In genomic region chr7:100911246-100911770, GRCm38 (mm10) we compare ENCODE assay signal across 9 mouse cellular contexts. TPM values are rescaled to one million over a fixed set of nuclear protein-coding genes. Genes with fewer than 3 reads are reported as not detected.
DNase-seq lines count a peak whose midpoint lies in the region; ATAC-seq and TF ChIP-seq lines count a peak whose summit lies in the region.
"Had no signal": no experiment of that assay in that cellular context is flagged by ENCODE, and none has a peak within 500 bp of the region (broad histone marks: within the 10 kb centered on the region; RNA-seq: fewer than 3 reads in every experiment).

No protein-coding gene starts in this region.

- H3K4me3 ChIP-seq in embryonic facial prominence, embryonic 14.5 days (ENCODE audit: low read depth, low read length): no peak overlapping the region
- no peak overlapping the region for H3K4me3 ChIP-seq in kidney, adult 2 months (ENCODE audit: insufficient read depth, low read depth, low read length)

- peaks cover 6% of the 10 kb centered on the region for H3K36me3 ChIP-seq in embryonic facial prominence, embryonic 14.5 days (ENCODE audit: control insufficient read depth, insufficient read depth, low read length)
- H3K36me3 ChIP-seq in kidney, adult 2 months (ENCODE audit: control insufficient read depth, insufficient read depth, low read length): no peaks in the 10 kb centered on the region

- ATAC-seq in embryonic facial prominence, embryonic 14.5 days (ENCODE audit: low read depth): no peak; the same call in 1 of the 2 replicates
- no peak for ATAC-seq in megakaryocyte-erythroid progenitor cell, adult 5-6 weeks (replicated peaks; ENCODE audit: low FRiP score, low TSS enrichment, poor library complexity, severe bottlenecking)

- H3K9me3 ChIP-seq in embryonic facial prominence, embryonic 14.5 days (ENCODE audit: control insufficient read depth, low read length): no peaks in the 10 kb centered on the region

- DNase-seq in heart, adult 18-20 months: peak; percentile 53 to 68
- DNase-seq in heart, postnatal 14 days: no peak
- DNase-seq in embryonic facial prominence, embryonic 14.5 days (ENCODE audit: low spot score): peak; percentile 69
- DNase-seq in kidney, adult 2 months: peak; percentile 80
- DNase-seq in lung, postnatal 14 days: peak; percentile 53
- DNase-seq in urinary bladder, postnatal 10 days (ENCODE audit: low spot score): no peak
- DNase-seq in thymus, postnatal 10 days (ENCODE audit: low spot score in 2 of 2): no peak

- H3K27ac ChIP-seq in embryonic facial prominence, embryonic 14.5 days (replicated peaks; ENCODE audit: low read depth, low read length): no peak overlapping the region
- H3K27ac ChIP-seq in kidney, adult 2 months (ENCODE audit: insufficient read depth, low read depth, low read length): peak overlapping the region; percentile 74; the same call in 1 of the 2 replicates

- no peak overlapping the region; the same call in 1 of the 2 replicates for H3K4me2 ChIP-seq in embryonic facial prominence, embryonic 14.5 days (ENCODE audit: low read depth, low read length)

- 23% methylated on average over 2 of the region's 2 CpGs for WGBS in embryonic facial prominence, embryonic 14.5 days
- WGBS in kidney, adult 2 months: 40% methylated on average over 2 of the region's 2 CpGs

- H3K9ac ChIP-seq in embryonic facial prominence, embryonic 14.5 days (ENCODE audit: low read depth, low read length): no peak overlapping the region

- no peak for TF ChIP-seq CTCF in kidney, adult 2 months (conservative IDR thresholded peaks at IDR 0.05; ENCODE audit: insufficient read depth, insufficient read length, low read depth, low read length)

- no peak for TF ChIP-seq POLR2A in kidney, adult 2 months (IDR thresholded peaks at IDR 0.05; ENCODE audit: low read depth, low read length)

- H3K27me3 ChIP-seq in embryonic facial prominence, embryonic 14.5 days (replicated peaks; ENCODE audit: control insufficient read depth, insufficient read depth, low read length): no peaks in the 10 kb centered on the region
- H3K27me3 ChIP-seq in kidney, adult 2 months (replicated peaks; ENCODE audit: control insufficient read depth, insufficient read depth, low read length): no peaks in the 10 kb centered on the region
- H3K27me3 ChIP-seq: CH12.LX had no signal

- intact Hi-C loops in heart, postnatal 14 days (cut with DNase I): no loop called here

- peaks cover 28% of the 10 kb centered on the region for H3K4me1 ChIP-seq in embryonic facial prominence, embryonic 14.5 days (ENCODE audit: control insufficient read depth, insufficient read depth, low read length)
- H3K4me1 ChIP-seq in kidney, adult 2 months (ENCODE audit: control insufficient read depth, insufficient read depth, low read length): peaks cover 28% of the 10 kb centered on the region

RNA-seq across cellular contexts. Expression of gene Arhgef17, which starts 20.6 kb away (rescaled TPM):
- 10 to 100 TPM; 23.6 to 24.8 TPM for total RNA-seq in heart, adult 18-20 months (2021)
- total RNA-seq in heart, postnatal 14 days (2021): 10 to 100 TPM; 30.3 to 31.6 TPM
- 16.3 and 16.8 TPM in 2 replicates for polyA plus RNA-seq in embryonic facial prominence, embryonic 14.5 days (2014; fragmentation: Nextera tagmentation; extraction: Ambion mirVana)
- polyA plus RNA-seq in kidney, adult 2 months (2012; rRNA removed): 25.4 and 29.3 TPM in 2 replicates
- not detected in 2 replicates for total RNA-seq in megakaryocyte-erythroid progenitor cell, adult 5-6 weeks (2014; fragmentation: Nextera tagmentation)
- total RNA-seq in megakaryocyte-erythroid progenitor cell, adult 5-6 weeks (2017): not detected in 2 replicates

RNA-seq across cellular contexts. Expression of gene Relt, which starts 48.1 kb away (rescaled TPM):
- total RNA-seq in heart, adult 18-20 months (2021): 1 to 10 TPM; 4.5 to 5.4 TPM
- total RNA-seq in heart, postnatal 14 days (2021): 1 to 10 TPM; 2.4 to 3.3 TPM
- polyA plus RNA-seq in embryonic facial prominence, embryonic 14.5 days (2014; fragmentation: Nextera tagmentation; extraction: Ambion mirVana): 4.1 and 4.6 TPM in 2 replicates
- 1.5 and 3.8 TPM in 2 replicates for polyA plus RNA-seq in kidney, adult 2 months (2012; rRNA removed)
- 8.0 and 10.9 TPM in 2 replicates for total RNA-seq in megakaryocyte-erythroid progenitor cell, adult 5-6 weeks (2014; fragmentation: Nextera tagmentation)
- 5.2 and 6.4 TPM in 2 replicates for total RNA-seq in megakaryocyte-erythroid progenitor cell, adult 5-6 weeks (2017)

Comparison
In these comparisons a context has a peak if more than half of its experiments do, and no peak if none do; other contexts are left out.
1. DNase-seq: peak in heart, adult 18-20 months (2 of 2), embryonic facial prominence, embryonic 14.5 days (single experiment), kidney, adult 2 months (single experiment) and lung, postnatal 14 days (single experiment); none in heart, postnatal 14 days (0 of 2), urinary bladder, postnatal 10 days (single experiment) and thymus, postnatal 10 days (0 of 2).
2. RNA of gene Arhgef17, which starts 20.6 kb away (total RNA-seq): 30.3 to 31.6 TPM in heart, postnatal 14 days and 23.6 to 24.8 TPM in heart, adult 18-20 months; not detected in megakaryocyte-erythroid progenitor cell, adult 5-6 weeks; every median in the first group is over 10 times any median in the second.